Mouse (Mus musculus): ENCODE data around the gene Dusp28.

Dusp28 gene

GRCm38 (mm10) chr1:92937797-92938196, 31.0 kb downstream of the Dusp28 start:
- no peak for DNase-seq (ENCODE audit: low spot score)

- DNase-seq (ENCODE audit: low spot score): no peak
Measured at GRCm38 (mm10) chr1:92939746-92940145, 33.0 kb downstream of the Dusp28 start.

- DNase-seq (ENCODE audit: low spot score): no peak
Measured at GRCm38 (mm10) chr1:92943219-92943989, 36.6 kb downstream of the Dusp28 start.

- no peak for DNase-seq (ENCODE audit: low spot score)
Measured at GRCm38 (mm10) chr1:92947966-92948365, 41.2 kb downstream of the Dusp28 start.

GRCm38 (mm10) chr1:92949426-92949825, 42.6 kb downstream of the Dusp28 start:
- DNase-seq (ENCODE audit: low spot score): no peak

GRCm38 (mm10) chr1:92950607-92951006, 43.8 kb downstream of the Dusp28 start, which contains the start of gene Gpr35:
Gene Gpr35, plus strand, starts transcription at chr1:92950865.
- DNase-seq (ENCODE audit: low spot score): no peak

GRCm38 (mm10) chr1:92953641-92954040, 46.9 kb downstream of the Dusp28 start:
- DNase-seq (ENCODE audit: low spot score): no peak

- peak; percentile 77 for DNase-seq (ENCODE audit: low spot score)
Measured at GRCm38 (mm10) chr1:92956571-92957335, 50.0 kb downstream of the Dusp28 start.

Data from layer of hippocampus, adult 11-12 months (tissue).